Mouse (Mus musculus) MEL (cell line): ENCODE results near the gene Pigo.

ENCODE experiments used
- BHLHE40 ChIP-seq: IDR thresholded peaks from 2 replicates; pipeline ENCODE4 v1.6.1; 2012; ENCODE audit warnings: low read depth, mild to moderate bottlenecking, inconsistent platforms, low read length, improper control_type of control experiment, borderline replicate concordance
- CTCF ChIP-seq, 3 experiments: IDR thresholded peaks in 2 of 3; conservative IDR thresholded peaks in 1 of 3; 2 replicates each; pipeline ENCODE4 v1.5.1; 2011 to 2012; ENCODE audit warnings: low read length in 3 of 3, low read depth in 2 of 3, mild to moderate bottlenecking in 2 of 3, improper control_type of control experiment in 1 of 3, inconsistent platforms in 1 of 3, mixed read lengths in 1 of 3, moderate library complexity in 1 of 3; ENCODE audit not compliant: control insufficient read depth in 1 of 3, insufficient read depth in 1 of 3, poor library complexity in 1 of 3, severe bottlenecking in 1 of 3
- GABPA ChIP-seq: IDR thresholded peaks from 2 replicates; pipeline ENCODE4 v1.6.1; 2012; ENCODE audit warnings: low read depth, mild to moderate bottlenecking, inconsistent platforms, low read length, improper control_type of control experiment, moderate library complexity
- MAX ChIP-seq: IDR thresholded peaks from 2 replicates; pipeline ENCODE4 v1.6.1; 2011; ENCODE audit warnings: low read length, improper control_type of control experiment
- MXI1 ChIP-seq: IDR thresholded peaks from 2 replicates; pipeline ENCODE4 v1.6.1; 2011; ENCODE audit warnings: mild to moderate bottlenecking, low read depth, low read length, improper control_type of control experiment
- POLR2A ChIP-seq, 2 experiments: IDR thresholded peaks; 2 replicates each; pipeline ENCODE4 v1.6.1; 2011 to 2012; ENCODE audit warnings: low read length in 2 of 2, mild to moderate bottlenecking in 2 of 2, control low read depth in 1 of 2, improper control_type of control experiment in 1 of 2, low read depth in 1 of 2, moderate library complexity in 1 of 2; ENCODE audit not compliant: control insufficient read depth in 1 of 2, insufficient read depth in 1 of 2, poor library complexity in 1 of 2
- POLR2AphosphoS5 ChIP-seq: IDR thresholded peaks from 2 replicates; pipeline ENCODE4 v1.6.1; 2012; ENCODE audit warnings: low read depth, borderline replicate concordance, mild to moderate bottlenecking, inconsistent platforms, low read length, moderate library complexity, mixed read lengths
- RAD21 ChIP-seq: IDR thresholded peaks from 2 replicates; pipeline ENCODE4 v1.6.1; 2011; ENCODE audit warnings: mild to moderate bottlenecking, low read depth, low read length, improper control_type of control experiment
- SIN3A ChIP-seq: IDR thresholded peaks from 2 replicates; pipeline ENCODE4 v1.6.1; 2012; ENCODE audit warnings: low read length, improper control_type of control experiment, inconsistent platforms
- SMC3 ChIP-seq: IDR thresholded peaks from 2 replicates; pipeline ENCODE4 v1.6.1; 2011; ENCODE audit warnings: low read depth, low read length, improper control_type of control experiment
- UBTF ChIP-seq: IDR thresholded peaks from 2 replicates; pipeline ENCODE4 v1.6.1; 2012; ENCODE audit warnings: low read depth, mild to moderate bottlenecking, inconsistent platforms, low read length, improper control_type of control experiment, moderate library complexity, borderline replicate concordance; ENCODE audit not compliant: insufficient read depth

- TF ChIP-seq BHLHE40 = no peak
- no peak; the same call in 1 of the 2 replicates for TF ChIP-seq MXI1
- TF ChIP-seq UBTF = no peak
- TF ChIP-seq SIN3A = no peak
- TF ChIP-seq GABPA = no peak
- TF ChIP-seq POLR2A (IDR thresholded peaks at IDR 0.05; ENCODE audit: control insufficient read depth in 1 of 2, insufficient read depth in 1 of 2, low read depth in 1 of 2, low read length in 2 of 2, poor library complexity in 1 of 2) = no peak
- TF ChIP-seq MAX = no peak
- TF ChIP-seq CTCF (IDR thresholded peaks at IDR 0.05 in 2 of 3, conservative IDR thresholded peaks at IDR 0.05 in 1 of 3; ENCODE audit: control insufficient read depth in 1 of 3, insufficient read depth in 1 of 3, low read depth in 2 of 3, low read length in 3 of 3, poor library complexity in 1 of 3, severe bottlenecking in 1 of 3) = no peak
- no peak for TF ChIP-seq POLR2AphosphoS5
- TF ChIP-seq RAD21 = no peak
- TF ChIP-seq SMC3 = no peak
These were observed 5.2 kb upstream of the Pigo start for GRCm38 (mm10) chr4:43030780-43031230.
